Mouse (Mus musculus) kidney, postnatal 36 days (tissue): ENCODE measurements around the gene Akr1b8.
"Not testable (repeated sequence)": the region's sequence is repeated elsewhere in the genome, so short reads cannot be mapped to it uniquely, and the experiment has no call there.

Experiments used
- DNase-seq, 2 experiments: peaks; one replicate each; pipeline ENCODE4 v3.0.0; 2021 to 2022; ENCODE audit warnings: mixed read lengths in 2 of 2

The Akr1b8 gene

GRCm38 (mm10) chr6:34353658-34354353 is at the start of gene Akr1b8:
TSS of gene Akr1b8 (plus strand) at chr6:34354119.
- no peak for DNase-seq

- DNase-seq, result peak; percentile 35 to 61
These were observed 49.2 kb upstream of the Akr1b8 start for GRCm38 (mm10) chr6:34304675-34305241.

GRCm38 (mm10) chr6:34306797-34307196 is 47.1 kb upstream of the Akr1b8 start:
- no peak for DNase-seq

- peak in 1 of 2 experiments; percentile 65 for DNase-seq
These were observed 44.4 kb upstream of the Akr1b8 start for GRCm38 (mm10) chr6:34309526-34309925.

- no peak for DNase-seq
These were observed 43.8 kb upstream of the Akr1b8 start for GRCm38 (mm10) chr6:34310023-34310595.

- no peak for DNase-seq
These were observed 40.5 kb upstream of the Akr1b8 start for GRCm38 (mm10) chr6:34313386-34313785.

- DNase-seq, result peak in 1 of 2 experiments; percentile 60
These were observed 40.0 kb upstream of the Akr1b8 start for GRCm38 (mm10) chr6:34313921-34314320.

GRCm38 (mm10) chr6:34316854-34317771 is 36.8 kb upstream of the Akr1b8 start, which contains the start of gene Akr1b3:
TSS of gene Akr1b3 (minus strand) at chr6:34317478.
- peak; percentile 91 to 94 for DNase-seq

GRCm38 (mm10) chr6:34318172-34318571 is 35.7 kb upstream of the Akr1b8 start:
- peak; percentile 30 to 54 for DNase-seq

GRCm38 (mm10) chr6:34318636-34319035 is 35.3 kb upstream of the Akr1b8 start:
- DNase-seq, result no peak

GRCm38 (mm10) chr6:34322121-34322520 is 31.8 kb upstream of the Akr1b8 start:
- no peak for DNase-seq

- no peak for DNase-seq
These were observed 22.5 kb upstream of the Akr1b8 start for GRCm38 (mm10) chr6:34331379-34331778.

GRCm38 (mm10) chr6:34331804-34332203 is 22.1 kb upstream of the Akr1b8 start:
- not testable (repeated sequence) for DNase-seq

GRCm38 (mm10) chr6:34334673-34335072 is 19.2 kb upstream of the Akr1b8 start:
- peak in 1 of 2 experiments; percentile 23 for DNase-seq

GRCm38 (mm10) chr6:34337799-34338198 is 16.1 kb upstream of the Akr1b8 start:
- no peak for DNase-seq

GRCm38 (mm10) chr6:34341991-34342390 is 11.9 kb upstream of the Akr1b8 start:
- DNase-seq, result no peak

GRCm38 (mm10) chr6:34342476-34342875 is 11.4 kb upstream of the Akr1b8 start:
- no peak for DNase-seq

- no peak for DNase-seq
These were observed 10.5 kb upstream of the Akr1b8 start for GRCm38 (mm10) chr6:34343426-34343825.

- no peak for DNase-seq
These were observed 9.6 kb upstream of the Akr1b8 start for GRCm38 (mm10) chr6:34344135-34344850.

- DNase-seq, result peak; percentile 10 to 14
These were observed 9.0 kb upstream of the Akr1b8 start for GRCm38 (mm10) chr6:34344935-34345334.

- DNase-seq, result peak; percentile 47 to 84
These were observed 7.6 kb upstream of the Akr1b8 start for GRCm38 (mm10) chr6:34346096-34346898.
